Mouse (Mus musculus) neural tube, embryonic 13.5 days (tissue): Measurements from ENCODE around the gene Olfr467. TPM values are rescaled to one million over a fixed set of nuclear protein-coding genes. Genes with fewer than 3 reads are reported as not detected.

ENCODE experiments used
- polyA plus RNA-seq: library from polyadenylated mRNA; unstranded; fragments of >200 nt; fragmentation: Nextera tagmentation; extraction: Ambion mirVana; gene quantifications from 2 replicates; pipeline ENCODE4 v1.2.1, GENCODE M21; 2015

Olfr467 gene
- polyA plus RNA-seq, 1 experiment from 2014 or later = not detected

Other genes starting within 250 kb of the Olfr467 start
- gene Olfml1, start 244.8 kb upstream of the Olfr467 start, polyA plus RNA-seq = 4.4 and 5.7 TPM in 2 replicates
- gene Ppfibp2, start 217.1 kb upstream of the Olfr467 start, polyA plus RNA-seq = 1.7 and 2.4 TPM in 2 replicates
- gene 5330417H12Rik, start 187.1 kb upstream of the Olfr467 start, polyA plus RNA-seq = not detected in 2 replicates
- 0.07 TPM in 1 of 2 replicates, not detected in the other for gene Cyb5r2, start 54.2 kb upstream of the Olfr467 start, polyA plus RNA-seq
- gene Ovch2, start 11.1 kb upstream of the Olfr467 start, polyA plus RNA-seq = not detected in 2 replicates
- not detected in 2 replicates for gene Olfr469, start 13.3 kb downstream of the Olfr467 start, polyA plus RNA-seq
- gene Olfr470, start 35.2 kb downstream of the Olfr467 start, polyA plus RNA-seq = not detected in 2 replicates
- gene Olfr472, start 85.6 kb downstream of the Olfr467 start, polyA plus RNA-seq = not detected in 2 replicates
- not detected in 2 replicates for gene Olfr473, start 118.2 kb downstream of the Olfr467 start, polyA plus RNA-seq
- gene Olfr474, start 142.4 kb downstream of the Olfr467 start, polyA plus RNA-seq = not detected in 2 replicates
- not detected in 2 replicates for gene Olfr476, start 152.5 kb downstream of the Olfr467 start, polyA plus RNA-seq
- not detected in 2 replicates for gene Olfr477, start 174.4 kb downstream of the Olfr467 start, polyA plus RNA-seq
- gene Olfr478, start 221.7 kb downstream of the Olfr467 start, polyA plus RNA-seq = not detected in 2 replicates
- gene Olfr479, start 238.4 kb downstream of the Olfr467 start, polyA plus RNA-seq = not detected in 2 replicates